In the genomic region with DNA sequence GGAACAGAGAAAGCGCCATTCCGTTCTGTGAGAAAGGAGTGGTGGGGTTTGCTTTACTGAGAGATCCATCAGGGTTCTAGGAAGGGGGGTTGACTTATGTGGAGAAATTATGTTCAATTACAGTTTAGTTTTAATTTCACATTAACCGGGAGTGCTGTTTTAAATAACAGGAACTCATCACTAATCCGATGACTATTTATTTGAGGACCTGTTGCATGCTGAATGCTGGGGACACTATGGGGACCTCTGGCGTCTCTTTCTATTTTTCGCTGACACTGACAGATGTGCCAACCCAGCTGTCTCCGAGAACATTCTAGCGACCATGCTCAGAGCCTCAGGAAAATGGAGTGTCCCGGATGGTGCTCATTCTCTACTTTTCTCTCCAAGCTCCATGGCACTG, we compare ENCODE assay signal across 35 mouse cellular contexts.
"Had no signal": no experiment of that assay in that cellular context is flagged by ENCODE, and none has a peak within 500 bp of the region (broad histone marks: within the 10 kb centered on the region; RNA-seq: fewer than 3 reads in every experiment).

No protein-coding gene starts in this region.

- H3K4me3 ChIP-seq: heart, embryonic 10.5 days; heart, embryonic 12.5 days; heart, embryonic 13.5 days; heart, embryonic 15.5 days; hindbrain, embryonic 10.5 days; hindbrain, embryonic 12.5 days; hindbrain, embryonic 13.5 days; hindbrain, embryonic 15.5 days; intestine, embryonic 15.5 days; kidney, embryonic 15.5 days; layer of hippocampus, adult 2 months had no signal

- H3K9ac ChIP-seq: heart, embryonic 12.5 days; heart, embryonic 13.5 days; heart, embryonic 15.5 days; hindbrain, embryonic 12.5 days; hindbrain, embryonic 13.5 days; hindbrain, embryonic 14.5 days; hindbrain, embryonic 15.5 days; intestine, embryonic 15.5 days; kidney, embryonic 15.5 days had no signal

- H3K9me3 ChIP-seq: heart, embryonic 10.5 days; heart, embryonic 12.5 days; heart, embryonic 13.5 days; heart, embryonic 15.5 days; hindbrain, embryonic 10.5 days; hindbrain, embryonic 12.5 days; hindbrain, embryonic 13.5 days; hindbrain, embryonic 15.5 days; intestine, embryonic 15.5 days; kidney, embryonic 15.5 days had no signal

- H3K4me2 ChIP-seq: heart, embryonic 11.5 days; heart, embryonic 12.5 days; heart, embryonic 13.5 days; heart, embryonic 15.5 days; hindbrain, embryonic 12.5 days; hindbrain, embryonic 13.5 days; hindbrain, embryonic 14.5 days; hindbrain, embryonic 15.5 days; intestine, embryonic 15.5 days; kidney, embryonic 15.5 days had no signal

- H3K27ac ChIP-seq: heart, embryonic 10.5 days; heart, embryonic 13.5 days; heart, embryonic 15.5 days; hindbrain, embryonic 10.5 days; hindbrain, embryonic 12.5 days; hindbrain, embryonic 13.5 days; hindbrain, embryonic 14.5 days; hindbrain, embryonic 15.5 days; hindbrain, postnatal 0 days; intestine, embryonic 15.5 days; kidney, embryonic 15.5 days; kidney, postnatal 0 days; layer of hippocampus, adult 2 months had no signal

- H3K36me3 ChIP-seq: heart, embryonic 10.5 days; heart, embryonic 12.5 days; heart, embryonic 13.5 days; heart, embryonic 15.5 days; hindbrain, embryonic 10.5 days; hindbrain, embryonic 12.5 days; hindbrain, embryonic 13.5 days; hindbrain, embryonic 15.5 days; intestine, embryonic 15.5 days; kidney, embryonic 15.5 days had no signal

- DNase-seq: heart, postnatal 10 days; heart, postnatal 14 days; heart, postnatal 36 days; heart, postnatal 4 days; kidney, adult 11 months; kidney, adult 18-20 months; kidney, adult 2 months; kidney, adult 8-10 months; kidney, adult 9 months; kidney, postnatal 10 days; kidney, postnatal 14 days; kidney, postnatal 25 days; kidney, postnatal 36 days; kidney, postnatal 4 days; layer of hippocampus, adult 9-11 months; layer of hippocampus, postnatal 36 days had no signal

- ATAC-seq: hindbrain, embryonic 16.5 days; hindbrain, postnatal 0 days; inflammation-experienced regulatory T-cells, adult 6 months; intestine, embryonic 15.5 days; intestine, embryonic 16.5 days; intestine, postnatal 0 days had no signal

- H3K4me1 ChIP-seq: heart, embryonic 12.5 days; heart, embryonic 13.5 days; heart, embryonic 15.5 days; hindbrain, embryonic 12.5 days; intestine, embryonic 15.5 days had no signal

- H3K27me3 ChIP-seq: heart, embryonic 13.5 days; heart, embryonic 15.5 days; hindbrain, embryonic 12.5 days; hindbrain, embryonic 13.5 days; hindbrain, embryonic 15.5 days; intestine, embryonic 15.5 days; kidney, embryonic 15.5 days had no signal
